Mouse (Mus musculus) left cerebral cortex, adult 9 months (tissue): Measurements from ENCODE around the gene Atp1a1.

ENCODE experiments used
- DNase-seq, 2 experiments: peaks; one replicate each; pipeline ENCODE4 v3.0.0; 2022; ENCODE audit warnings: low spot score in 2 of 2

Atp1a1 gene

GRCm38 (mm10) chr3:101552621-101553620 is 51.6 kb downstream of the Atp1a1 start:
- DNase-seq: no peak

- peak; percentile 52 to 66 for DNase-seq
These were observed 52.8 kb downstream of the Atp1a1 start for GRCm38 (mm10) chr3:101551457-101552230.

- DNase-seq: no peak
These were observed 54.7 kb downstream of the Atp1a1 start for GRCm38 (mm10) chr3:101549749-101550148.

GRCm38 (mm10) chr3:101544116-101544515 is 60.4 kb downstream of the Atp1a1 start:
- DNase-seq: no peak

- no peak for DNase-seq
These were observed 62.9 kb downstream of the Atp1a1 start for GRCm38 (mm10) chr3:101541571-101541970.

GRCm38 (mm10) chr3:101540568-101540967 is 63.9 kb downstream of the Atp1a1 start:
- no peak for DNase-seq

GRCm38 (mm10) chr3:101536322-101536721 is 68.2 kb downstream of the Atp1a1 start:
- DNase-seq: peak in 1 of 2 experiments; percentile 40

GRCm38 (mm10) chr3:101534311-101534710 is 70.2 kb downstream of the Atp1a1 start:
- no peak for DNase-seq

- no peak for DNase-seq
These were observed 71.1 kb downstream of the Atp1a1 start for GRCm38 (mm10) chr3:101533373-101533772.

GRCm38 (mm10) chr3:101530928-101531327 is 73.6 kb downstream of the Atp1a1 start:
- no peak for DNase-seq

GRCm38 (mm10) chr3:101528900-101529594 is 75.4 kb downstream of the Atp1a1 start:
- no peak for DNase-seq

- no peak for DNase-seq
These were observed 76.2 kb downstream of the Atp1a1 start for GRCm38 (mm10) chr3:101528157-101528899.

- no peak for DNase-seq
These were observed 77.9 kb downstream of the Atp1a1 start for GRCm38 (mm10) chr3:101526603-101527002.
